ENCODE assay signal across 8 mouse cellular contexts in genomic region chr10:22058218-22059025, GRCm38 (mm10). TPM values are rescaled to one million over a fixed set of nuclear protein-coding genes. Genes with fewer than 3 reads are reported as not detected.
DNase-seq lines count a peak whose midpoint lies in the region; ATAC-seq lines count a peak whose summit lies in the region.

No protein-coding gene starts in this region.

- H3K4me1 ChIP-seq in megakaryocyte, embryonic 14.5 days = no peaks in the 10 kb centered on the region

- peak; percentile 94 for DNase-seq in adrenal gland, adult 8-10 months
- peak; percentile 54 for DNase-seq in embryo, embryonic 11.5 days (ENCODE audit: low read depth, low spot score)
- DNase-seq in gastrocnemius, postnatal 25 days = peak; percentile 81
- peak; percentile 77 to 93 for DNase-seq in left cerebral cortex, adult 9 months (ENCODE audit: low spot score in 2 of 2)
- peak; percentile 94 for DNase-seq in right cerebral cortex, postnatal 10 days (ENCODE audit: low spot score in 2 of 2)
- DNase-seq in urinary bladder, postnatal 36 days (ENCODE audit: low spot score in 2 of 2) = peak; percentile 93 to 94

- ATAC-seq in inflammation-experienced regulatory T-cells, adult 6 months = peak; percentile 98

- peak overlapping the region; percentile 88 for H3K4me3 ChIP-seq in megakaryocyte, embryonic 14.5 days (replicated peaks)

- H3K9me3 ChIP-seq in megakaryocyte, embryonic 14.5 days = no peaks in the 10 kb centered on the region

- no peaks in the 10 kb centered on the region for H3K36me3 ChIP-seq in megakaryocyte, embryonic 14.5 days (replicated peaks; ENCODE audit: low read length)

- H3K27me3 ChIP-seq in megakaryocyte, embryonic 14.5 days (replicated peaks) = peaks cover 7% of the 10 kb centered on the region

RNA-seq across cellular contexts. Expression of gene 4930444G20Rik, which starts 9.5 kb away (rescaled TPM):
- total RNA-seq in adrenal gland, adult 8-10 months (2022) = not detected
- total RNA-seq in gastrocnemius, postnatal 25 days (2021) = not detected
- not detected for polyA plus RNA-seq in inflammation-experienced regulatory T-cells, adult 6 months (2017; shearing (Covaris generic))
- polyA plus RNA-seq in megakaryocyte, embryonic 14.5 days (2012; ENCODE audit: insufficient read depth, low replicate concordance) = 0.96 TPM in 1 of 2 replicates, not detected in the other

Comparison
In these comparisons a context has a peak if more than half of its experiments do, and no peak if none do; other contexts are left out.
1. Peak in every context shown above with its lines: DNase-seq, ATAC-seq and H3K4me3 ChIP-seq.